Mouse (Mus musculus) kidney, adult 8-10 months (tissue): ENCODE data around the gene Rbfox3.
A peak's percentile ranks its signal among the peaks of the same experiment; 100 is the strongest.

Source experiments
- DNase-seq, 2 experiments: peaks; one replicate each; pipeline ENCODE4 v3.0.0; 2022

Gene Rbfox3

DNA sequence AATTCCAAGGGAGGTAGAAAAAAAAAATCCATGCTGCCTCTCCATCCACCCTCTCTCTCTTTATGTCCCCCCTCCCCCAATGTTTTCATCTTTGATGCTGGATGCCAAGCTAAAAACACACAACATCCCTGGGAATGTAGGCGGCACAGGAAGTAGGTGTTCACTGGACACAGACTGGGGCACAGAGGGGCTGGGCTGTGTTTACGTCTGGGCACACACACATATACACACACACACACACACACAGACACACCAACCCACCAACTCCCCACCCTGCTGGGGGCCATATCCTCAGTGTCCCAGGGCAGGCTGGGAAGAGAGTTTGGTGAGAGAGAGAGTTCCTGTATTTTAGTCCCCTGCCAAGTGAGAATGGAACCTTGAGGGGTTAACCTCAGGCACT is 417.9 kb downstream of the Rbfox3 start:
- no peak for DNase-seq

DNA sequence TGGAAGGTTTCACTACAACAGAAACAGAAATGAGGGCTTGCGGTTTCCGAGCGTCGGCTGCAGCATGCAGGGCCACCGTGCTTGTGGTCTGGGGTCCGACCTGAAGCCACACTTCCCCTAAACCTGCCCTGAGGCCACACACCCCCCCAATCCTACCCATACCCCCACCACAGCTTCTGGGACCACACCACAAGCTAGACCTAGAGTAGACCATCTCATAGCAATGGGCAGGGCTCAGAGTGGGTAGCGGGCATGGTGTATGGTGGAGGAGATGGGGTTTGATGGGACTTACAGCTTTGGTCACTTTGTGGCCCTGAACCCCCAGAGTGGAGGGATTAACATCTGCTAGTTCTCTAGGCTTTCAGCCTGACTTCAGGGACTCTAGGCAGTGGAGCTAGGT is 420.2 kb downstream of the Rbfox3 start:
- DNase-seq = no peak

DNA sequence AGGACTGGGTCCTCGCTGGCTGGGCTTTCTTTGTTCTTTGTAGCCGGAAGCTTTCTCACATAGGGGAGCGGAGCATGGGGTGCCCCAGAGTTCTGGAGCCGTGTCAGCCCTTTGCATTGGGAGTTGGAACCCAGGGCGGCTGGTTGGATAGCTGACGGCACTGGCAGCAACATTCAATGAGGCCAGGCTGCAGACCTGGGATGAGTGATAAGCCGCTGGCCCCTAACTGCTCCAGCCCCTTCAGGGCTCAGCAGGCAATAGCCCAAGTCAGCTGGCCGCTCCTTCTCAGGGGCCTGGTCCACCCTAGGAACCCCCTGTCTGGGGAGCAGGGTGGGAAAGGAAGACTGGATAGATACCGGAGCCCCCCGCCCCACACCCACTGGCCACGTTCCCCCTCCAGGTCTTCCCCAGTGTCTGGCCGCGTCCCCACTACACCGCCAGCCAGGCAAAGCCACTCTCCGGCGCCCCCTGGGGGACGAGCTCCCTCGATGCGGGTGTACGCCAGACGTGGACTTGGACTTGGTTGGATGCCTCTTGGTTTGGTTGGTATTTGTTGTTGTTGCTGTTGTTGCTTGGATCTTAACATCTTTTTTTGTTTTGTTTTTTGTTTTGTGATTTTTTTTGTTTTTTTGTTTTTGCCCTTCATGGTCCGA is 420.7 kb downstream of the Rbfox3 start:
- DNase-seq = peak; percentile 36 to 64

DNA sequence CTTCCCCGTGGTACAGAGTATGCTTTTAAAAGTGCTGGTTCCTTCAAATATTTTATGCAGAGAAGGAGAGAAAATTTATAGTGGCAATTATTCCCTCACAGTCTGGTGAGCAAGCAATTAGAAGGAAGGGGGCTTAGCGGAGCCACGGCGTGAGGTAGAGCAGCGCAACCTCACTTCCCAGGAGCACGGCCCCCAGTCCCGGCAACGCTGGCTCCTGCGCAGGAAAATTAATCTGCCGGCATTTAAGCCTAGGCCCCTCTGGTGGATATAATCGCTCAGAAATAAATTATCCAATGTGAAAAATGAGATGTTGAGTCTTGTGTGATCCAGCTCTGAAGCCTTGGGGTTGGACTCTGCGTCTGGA is 422.5 kb downstream of the Rbfox3 start:
- DNase-seq = no peak

DNA sequence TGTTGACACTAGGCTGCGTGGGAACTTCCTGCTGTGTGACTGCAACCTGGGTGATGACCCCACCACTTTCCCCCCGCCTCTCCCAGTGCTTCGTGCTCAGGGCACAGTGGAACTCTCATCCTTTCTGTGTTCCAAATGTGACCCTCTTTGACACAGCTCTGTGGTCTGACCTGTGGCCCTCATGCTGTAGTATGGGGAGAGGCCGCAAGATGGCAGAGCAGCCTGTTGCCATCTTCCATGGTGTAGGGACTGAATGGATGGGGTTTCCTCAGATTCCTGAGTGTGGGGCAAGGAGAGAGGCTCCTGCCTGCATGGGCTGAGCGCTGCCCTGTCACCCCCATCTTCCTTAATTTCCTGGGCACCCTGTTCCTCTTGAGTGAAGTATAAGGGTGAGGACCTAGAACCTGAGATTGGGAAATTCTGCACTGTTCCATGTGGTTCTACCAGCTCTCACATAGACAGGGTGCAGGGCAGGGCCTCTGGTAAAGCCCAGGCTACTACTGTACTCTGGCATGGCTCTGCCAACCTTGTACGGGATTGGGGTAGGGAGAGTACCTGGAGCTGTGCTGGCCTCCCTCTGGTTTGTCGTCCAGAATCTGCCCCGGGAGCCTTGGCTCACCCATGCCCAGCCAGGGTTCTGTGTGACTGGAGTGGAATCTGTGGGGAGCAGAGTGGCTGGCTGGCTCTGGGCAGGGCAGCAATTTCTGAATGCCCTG is 423.0 kb downstream of the Rbfox3 start:
- DNase-seq = peak in 1 of 2 experiments; percentile 30

DNA sequence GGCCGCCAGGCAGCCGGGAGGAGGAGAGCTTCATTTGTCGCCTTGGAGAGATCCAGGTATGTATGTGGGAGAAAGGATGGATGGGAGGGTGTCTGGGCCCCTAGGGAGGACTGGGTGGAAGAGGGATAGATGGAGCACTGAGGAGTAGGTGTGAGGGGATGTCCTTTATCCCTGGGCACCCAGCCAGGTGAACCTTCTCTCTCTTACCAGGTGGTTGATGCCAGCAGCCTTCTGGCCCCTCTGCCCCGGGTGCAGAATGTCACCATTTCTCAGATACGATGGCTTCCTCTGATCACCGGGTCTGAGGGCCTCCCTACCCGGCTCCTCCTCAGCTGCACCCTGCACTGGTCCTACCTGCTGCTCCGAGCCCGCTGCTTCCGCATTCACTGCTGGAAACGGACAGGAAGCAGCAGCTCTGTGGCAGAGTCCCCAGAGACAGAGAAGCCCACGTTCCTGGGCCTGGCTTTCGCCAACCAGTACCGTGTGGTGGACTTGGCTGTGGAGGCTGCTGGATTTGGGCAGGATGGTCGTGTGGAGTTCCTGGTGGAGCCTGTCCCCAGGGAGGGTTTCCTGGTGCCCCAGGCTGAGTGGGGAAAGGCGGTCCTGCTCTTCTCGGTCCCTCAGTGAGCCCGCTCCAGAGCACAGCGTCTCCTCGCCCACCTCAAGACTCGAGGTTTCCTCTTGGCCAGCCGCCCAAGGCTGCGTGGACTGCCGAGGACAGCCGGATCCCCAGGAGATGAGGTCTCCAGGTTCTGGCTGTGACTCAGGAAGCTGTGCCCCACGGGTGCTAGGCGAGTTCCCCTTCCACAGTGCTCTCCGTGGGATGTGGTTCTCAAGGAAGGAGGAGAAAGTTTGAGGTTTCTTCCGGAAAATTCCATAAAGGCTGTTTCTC is 424.3 kb downstream of the Rbfox3 start:
- DNase-seq = no peak

DNA sequence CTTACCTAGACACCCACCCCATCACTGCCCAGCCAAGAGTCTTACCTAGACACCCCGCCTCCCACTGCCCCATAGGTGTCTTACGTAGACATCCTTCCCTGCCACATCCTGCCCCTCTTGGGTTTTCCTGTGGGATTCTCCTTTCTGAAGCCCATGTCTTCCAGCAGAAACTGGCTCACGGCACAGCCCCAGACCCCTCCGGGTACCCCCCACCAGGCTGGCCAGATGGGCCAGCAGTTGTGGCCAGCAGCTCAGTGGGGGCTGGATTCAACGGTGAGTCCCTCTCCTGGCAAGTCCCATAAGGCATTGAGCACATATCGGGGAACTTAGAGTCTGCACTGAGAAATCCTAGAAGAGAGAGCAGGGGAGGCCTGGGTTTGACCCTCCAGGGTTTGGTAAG is 425.1 kb downstream of the Rbfox3 start:
- DNase-seq = no peak

DNA sequence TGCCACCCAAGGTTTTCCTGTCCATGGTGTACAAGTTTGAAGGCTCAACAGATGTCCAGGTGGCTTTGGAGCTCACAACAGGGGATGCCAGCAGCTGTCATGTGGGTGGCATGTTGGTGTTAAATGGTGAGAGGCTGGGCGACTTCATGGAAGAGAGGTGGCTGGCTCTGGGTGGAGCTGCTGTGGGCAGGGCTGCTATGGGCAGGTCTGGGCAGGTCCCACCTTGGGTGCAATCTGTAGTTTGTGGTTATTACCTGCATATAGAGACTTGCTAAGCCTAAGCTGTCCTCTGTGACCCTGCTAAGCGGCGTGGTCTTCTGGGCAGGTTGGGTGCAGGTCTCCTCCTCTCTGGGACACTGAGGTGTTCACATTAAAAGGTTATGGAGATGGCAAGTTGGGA is 425.6 kb downstream of the Rbfox3 start:
- DNase-seq = no peak

DNA sequence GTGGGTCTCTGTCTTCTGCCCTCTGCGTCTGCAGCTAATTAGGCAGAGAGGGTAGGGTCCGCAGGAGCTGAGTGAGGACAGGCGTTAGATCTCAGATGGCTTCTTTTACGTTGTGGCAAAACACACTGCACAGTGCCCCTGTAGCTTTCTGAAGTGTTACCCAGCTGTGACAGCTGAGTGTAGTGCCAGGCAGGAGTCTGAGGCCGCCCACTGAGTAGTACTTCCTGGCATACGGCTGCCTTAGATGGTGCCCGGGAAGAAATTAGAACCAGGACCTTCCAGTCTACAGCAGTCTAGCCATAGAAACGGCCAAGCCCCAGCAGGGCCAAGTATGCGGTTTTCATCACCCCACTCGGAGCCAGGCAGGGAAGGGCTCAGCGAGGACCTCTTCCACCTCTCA is 426.1 kb downstream of the Rbfox3 start:
- no peak for DNase-seq

DNA sequence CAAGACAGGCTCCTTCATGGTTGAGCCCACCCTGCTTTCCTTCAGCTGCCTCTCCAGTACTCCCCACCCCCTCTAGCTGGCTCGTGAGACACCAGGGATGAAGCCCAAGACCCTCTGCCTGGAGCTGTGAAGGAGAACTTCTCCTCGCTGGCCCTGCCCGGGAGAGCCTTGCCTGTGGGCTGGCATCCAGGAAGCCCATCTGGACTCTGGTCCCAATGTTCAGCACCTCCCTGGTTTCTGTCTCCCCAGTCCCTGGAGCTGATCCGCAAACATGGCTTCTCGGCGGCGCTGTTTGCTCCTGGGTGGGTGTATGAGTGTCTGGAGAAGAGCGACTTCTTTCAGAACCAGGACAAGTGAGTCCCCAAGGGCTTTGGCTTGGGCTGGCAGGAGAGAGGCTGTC is 427.2 kb downstream of the Rbfox3 start:
- DNase-seq = no peak

DNA sequence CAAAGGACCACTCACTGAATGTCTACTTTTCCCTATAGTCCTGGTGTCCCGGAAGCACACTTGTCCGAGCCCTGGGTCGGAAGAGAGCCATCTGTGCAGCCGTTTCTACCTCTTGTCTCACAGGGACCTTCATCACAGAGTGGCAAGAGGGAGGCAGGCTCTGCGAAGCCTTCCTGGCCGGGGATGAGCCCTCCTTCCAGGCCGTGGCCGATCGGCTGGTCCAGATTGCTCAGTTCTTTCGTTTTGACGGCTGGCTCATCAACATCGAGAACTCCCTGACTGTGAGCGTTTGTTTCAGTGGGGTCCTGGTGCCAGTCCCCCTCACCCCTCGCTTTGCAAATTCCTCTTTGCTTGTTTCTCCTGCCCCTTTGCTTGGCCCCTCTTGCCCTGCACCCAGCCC is 429.6 kb downstream of the Rbfox3 start:
- no peak for DNase-seq

DNA sequence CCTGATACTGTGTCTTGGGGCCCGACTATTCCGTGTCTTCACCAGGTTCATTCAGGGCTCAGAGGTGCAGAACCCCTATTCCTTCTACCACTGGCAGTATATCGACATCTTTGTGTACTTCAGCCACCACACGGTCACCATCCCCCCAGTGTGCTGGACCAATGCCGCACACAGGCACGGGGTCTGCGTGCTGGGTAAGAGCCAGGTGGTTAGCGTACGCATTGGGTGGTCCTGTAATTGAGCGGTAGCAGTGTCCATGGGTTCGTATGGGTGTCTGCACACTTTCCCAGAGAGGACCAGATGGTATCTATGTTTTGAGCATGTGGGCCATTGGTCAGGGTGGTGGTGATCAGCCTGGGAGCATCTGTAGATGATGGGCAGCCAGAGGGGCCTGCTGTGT is 430.2 kb downstream of the Rbfox3 start:
- no peak for DNase-seq

DNA sequence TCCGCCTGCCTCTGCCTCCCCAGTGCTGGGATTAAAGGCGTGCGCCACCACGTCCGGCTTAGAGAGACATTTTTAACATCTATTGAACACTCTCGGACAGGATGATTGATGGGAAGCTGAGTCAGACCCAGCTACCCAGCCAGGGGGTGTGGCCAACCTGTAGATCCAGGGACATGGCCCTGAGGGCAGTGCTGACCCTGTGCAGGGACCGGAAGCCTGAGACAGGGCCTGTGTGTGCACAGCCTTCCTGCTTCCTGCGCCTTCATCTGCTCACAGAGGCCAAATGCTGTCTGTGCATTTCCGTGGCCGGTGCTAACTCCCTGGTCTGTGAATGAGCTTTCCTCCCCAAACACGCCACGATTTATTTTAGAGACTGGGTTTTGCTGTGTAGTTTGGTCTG is 431.6 kb downstream of the Rbfox3 start:
- DNase-seq = peak; percentile 49 to 56

DNA sequence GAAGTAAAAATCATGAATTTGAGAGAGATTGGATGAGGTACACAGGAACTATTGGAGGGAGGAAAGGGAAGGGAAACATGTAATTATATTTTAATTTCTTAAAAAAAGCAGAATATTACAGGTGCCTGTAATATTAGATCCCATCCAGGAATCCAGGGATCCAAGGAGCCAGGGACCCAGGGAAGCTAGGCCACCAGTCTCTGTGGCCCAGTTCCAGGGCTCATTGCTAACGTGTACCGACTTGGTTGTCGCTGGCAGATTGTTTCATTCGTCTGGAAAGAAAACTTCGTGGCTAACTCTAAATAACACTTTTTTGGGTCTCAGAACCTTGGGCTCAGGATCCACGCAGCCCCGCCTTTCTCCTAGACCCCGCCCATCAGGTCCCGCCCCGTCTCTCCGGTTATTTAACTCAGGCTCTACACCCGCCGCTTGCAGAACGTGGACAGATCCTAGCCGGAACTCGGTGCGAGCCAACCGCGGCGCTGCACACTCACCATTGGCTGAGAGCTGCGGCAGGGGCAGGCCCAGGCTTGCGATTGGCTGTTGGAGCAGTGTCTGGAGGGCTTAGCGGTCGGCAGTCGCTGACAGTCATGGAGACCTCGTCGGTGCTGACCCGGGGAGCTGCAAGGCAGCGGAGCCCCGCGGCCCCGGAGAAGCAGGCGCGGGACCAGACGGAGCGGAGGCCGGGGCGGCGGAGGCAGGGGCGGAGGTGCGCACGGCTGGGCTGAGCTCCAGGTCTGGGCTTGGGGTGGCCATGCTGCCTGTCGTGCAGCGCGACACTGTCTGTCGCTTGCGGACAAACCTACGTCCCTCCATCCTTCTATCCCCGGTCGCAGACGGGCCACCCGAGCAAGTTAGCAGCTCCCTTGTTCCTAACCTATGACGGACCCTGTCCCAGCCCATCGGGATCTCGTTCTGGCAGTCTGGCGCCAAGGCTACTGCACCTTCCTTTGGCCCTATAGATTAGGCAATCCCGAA is 434.7 kb downstream of the Rbfox3 start, which contains the start of gene Engase:
Engase (plus strand) TSS at position 434 of the 978 bp plus-strand sequence.
- DNase-seq = peak; percentile 97 to 98

DNA sequence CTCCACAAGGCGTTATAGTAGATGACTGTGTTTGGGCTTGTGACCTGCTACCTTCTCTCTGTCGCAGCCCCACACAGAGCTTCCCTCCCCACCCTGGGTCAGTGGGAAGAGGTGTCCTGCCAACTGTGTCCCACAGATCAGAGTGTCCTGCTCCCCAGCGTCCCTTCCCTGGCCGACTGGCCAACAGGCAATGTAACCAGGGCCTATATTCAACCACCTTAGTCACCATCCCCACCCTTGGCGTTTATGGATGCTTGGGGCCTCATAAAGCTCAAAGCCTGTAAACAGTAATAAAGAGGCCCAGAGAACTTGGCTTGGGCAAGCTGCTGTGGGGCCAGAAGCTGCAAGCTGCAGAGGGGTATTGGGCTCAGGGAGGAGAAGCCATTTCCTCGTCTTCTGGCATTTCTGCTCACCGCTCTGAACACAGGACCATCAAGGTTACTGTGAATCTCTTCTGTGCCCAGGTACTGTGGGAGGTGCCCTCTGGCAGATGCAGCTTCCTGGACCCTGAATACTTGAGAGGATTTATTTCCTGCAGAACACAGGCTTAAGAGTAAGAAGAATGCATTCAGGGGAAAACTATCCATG is 435.8 kb downstream of the Rbfox3 start:
- DNase-seq = no peak

DNA sequence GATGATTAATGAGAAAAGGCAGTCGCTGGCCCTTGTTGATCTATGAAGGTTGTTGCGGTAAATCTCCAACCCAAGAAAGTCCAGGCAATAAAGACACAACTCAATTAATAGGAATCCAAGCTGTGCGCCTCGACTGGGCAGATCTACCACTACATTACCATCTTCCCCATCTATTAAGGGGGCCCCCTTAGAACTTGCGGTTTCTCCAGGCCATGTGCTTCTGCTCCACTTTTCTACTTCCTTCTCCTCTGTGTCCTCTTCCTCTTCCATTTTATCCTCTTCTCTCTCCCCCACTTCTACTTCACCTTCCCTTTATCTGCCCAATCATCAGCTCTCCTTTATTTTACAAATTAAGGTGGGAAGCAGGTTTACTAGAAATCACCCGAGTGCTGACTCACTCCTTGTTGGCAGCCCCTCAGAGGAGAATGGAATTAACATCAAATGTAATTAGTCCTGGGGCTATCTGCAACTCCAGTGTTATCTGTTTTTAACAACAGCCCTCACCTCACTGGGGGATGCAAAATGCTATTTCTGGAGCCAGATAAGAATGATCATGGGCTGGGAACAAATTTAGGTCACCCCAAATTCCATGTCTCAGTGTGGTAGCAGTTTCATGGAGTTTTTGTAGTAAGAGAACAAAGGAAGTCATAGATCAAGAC is 437.4 kb downstream of the Rbfox3 start:
- no peak for DNase-seq

DNA sequence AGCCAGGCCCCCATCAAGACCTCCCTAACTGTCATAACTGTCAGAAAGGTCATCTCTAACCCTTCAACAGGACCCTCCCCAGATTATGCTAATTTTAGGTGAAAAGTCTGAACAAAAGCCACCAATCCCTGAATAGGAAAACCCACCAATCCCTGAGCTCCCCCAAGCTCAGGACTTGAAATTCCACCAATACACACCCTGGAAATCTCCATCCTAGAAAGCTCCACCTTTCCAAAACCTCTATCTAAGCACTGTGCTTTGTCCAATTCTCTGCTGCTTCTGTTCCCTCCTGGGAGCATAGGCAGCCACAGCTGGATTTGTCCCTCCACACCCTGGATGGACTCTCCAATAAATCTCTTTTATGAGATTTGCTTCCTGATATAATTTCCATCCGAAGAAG is 438.2 kb downstream of the Rbfox3 start:
- no peak for DNase-seq

DNA sequence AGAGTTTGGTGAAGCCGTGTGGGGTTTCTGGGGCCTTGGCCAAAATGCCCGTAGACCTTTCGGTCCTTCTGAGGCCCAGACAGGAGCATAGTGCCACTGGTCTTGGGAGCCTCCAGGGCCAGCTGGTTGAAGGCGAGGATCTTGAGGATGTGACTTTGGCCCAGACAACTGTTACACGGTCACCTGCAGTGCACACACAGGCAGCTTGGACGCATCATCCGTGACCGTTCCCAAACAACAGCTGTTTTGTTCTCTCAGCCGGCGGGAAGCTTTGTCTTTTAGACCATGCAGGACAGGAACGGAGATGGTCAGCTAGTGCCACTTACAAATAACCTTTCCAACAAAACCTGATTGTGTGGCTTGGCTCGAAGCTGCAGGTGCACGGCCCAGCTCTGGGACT is 439.7 kb downstream of the Rbfox3 start:
- no peak for DNase-seq

DNA sequence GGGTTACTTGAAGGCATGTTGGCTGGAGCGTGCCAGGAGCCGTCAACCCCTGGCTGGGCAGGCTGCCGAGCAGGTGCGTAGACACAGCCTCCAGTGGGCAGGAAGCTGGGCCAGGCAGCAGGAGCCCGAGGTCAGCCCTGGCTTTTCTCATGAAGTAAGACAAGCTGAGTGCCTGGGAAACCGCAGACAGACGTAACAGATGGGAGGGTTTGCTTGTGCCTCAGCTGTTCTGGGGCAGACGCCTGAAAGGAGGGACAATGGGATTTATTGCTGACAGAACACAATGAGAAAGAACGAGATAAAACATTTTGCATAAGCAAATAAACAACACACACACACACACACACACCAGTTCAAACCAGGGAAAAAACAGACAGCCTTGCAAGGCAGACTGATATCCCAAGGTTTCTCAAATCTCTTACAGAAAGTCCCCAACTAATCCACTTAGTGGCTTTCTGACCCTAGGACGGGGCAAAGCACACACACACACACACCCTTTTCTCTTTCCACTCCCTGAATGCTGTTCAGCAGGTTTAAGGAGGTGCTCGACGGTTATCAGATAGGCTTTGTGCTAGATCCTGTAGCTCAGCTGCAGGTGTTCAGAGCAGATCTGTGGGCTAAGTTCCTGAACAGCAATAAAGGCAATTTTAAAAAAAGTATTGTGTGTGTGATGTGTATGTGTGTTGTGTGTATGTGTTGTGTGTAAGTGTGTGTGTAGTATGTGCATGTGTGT is 441.0 kb downstream of the Rbfox3 start:
- no peak for DNase-seq

DNA sequence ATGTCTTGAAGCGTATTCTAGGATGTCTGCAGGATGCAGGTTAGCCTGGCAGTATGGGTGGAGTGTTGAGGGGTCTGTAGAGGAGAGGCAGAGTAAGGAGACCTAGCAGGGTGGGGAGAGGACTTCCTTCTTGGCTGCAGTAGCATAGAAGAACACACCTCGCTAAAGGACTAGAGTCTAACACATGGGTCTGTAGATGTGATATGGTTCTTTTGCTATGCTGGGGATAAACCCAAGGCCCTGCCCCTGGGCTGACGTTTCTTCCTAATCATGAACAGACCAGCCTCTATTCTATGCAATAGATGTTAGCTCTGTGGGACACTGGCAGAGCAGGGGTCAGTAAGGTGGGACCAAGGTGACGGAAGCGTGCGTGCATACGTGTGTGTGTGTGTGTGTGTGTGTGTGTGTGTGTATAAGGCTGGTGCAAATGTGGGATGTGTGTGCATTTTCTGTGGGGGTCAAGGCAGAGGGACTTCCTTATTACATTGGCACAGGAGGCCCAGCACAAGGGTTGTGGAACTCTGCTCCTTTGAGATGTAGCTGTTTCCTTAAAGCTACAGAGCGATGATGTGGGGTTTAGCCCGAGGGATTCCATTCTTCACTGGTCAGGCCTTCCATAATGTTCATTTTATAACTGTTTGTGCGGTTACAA is 441.8 kb downstream of the Rbfox3 start:
- no peak for DNase-seq
